ENCODE assay signal across 35 mouse cellular contexts in genomic region chr16:9439891-9440290, GRCm38 (mm10).
"Had no signal": no experiment of that assay in that cellular context is flagged by ENCODE, and none has a peak within 500 bp of the region (broad histone marks: within the 10 kb centered on the region; RNA-seq: fewer than 3 reads in every experiment).

No protein-coding gene starts in this region.

- DNase-seq: heart, adult 2 months; heart, postnatal 10 days; heart, postnatal 14 days; heart, postnatal 36 days; heart, postnatal 4 days; kidney, adult 18-20 months; kidney, adult 2 months; kidney, adult 8-10 months; kidney, adult 9 months; kidney, postnatal 10 days; kidney, postnatal 14 days; kidney, postnatal 25 days; kidney, postnatal 36 days; kidney, postnatal 4 days; layer of hippocampus, adult 9-11 months; layer of hippocampus, postnatal 36 days had no signal

- H3K27me3 ChIP-seq: heart, embryonic 12.5 days; heart, embryonic 13.5 days; heart, embryonic 15.5 days; intestine, embryonic 15.5 days; kidney, embryonic 15.5 days had no signal

- H3K4me3 ChIP-seq: heart, adult 2 months; heart, embryonic 10.5 days; heart, embryonic 12.5 days; heart, embryonic 13.5 days; heart, embryonic 15.5 days; hindbrain, embryonic 10.5 days; hindbrain, embryonic 12.5 days; hindbrain, embryonic 13.5 days; hindbrain, embryonic 15.5 days; intestine, embryonic 15.5 days; kidney, embryonic 15.5 days; layer of hippocampus, adult 2 months had no signal

- H3K4me1 ChIP-seq: heart, embryonic 10.5 days; heart, embryonic 12.5 days; heart, embryonic 13.5 days; heart, embryonic 15.5 days; hindbrain, embryonic 12.5 days; hindbrain, embryonic 13.5 days; hindbrain, embryonic 15.5 days; intestine, embryonic 15.5 days; kidney, embryonic 15.5 days had no signal

- ATAC-seq: hindbrain, embryonic 16.5 days; hindbrain, postnatal 0 days; inflammation-experienced regulatory T-cells, adult 6 months; intestine, embryonic 15.5 days; intestine, embryonic 16.5 days; intestine, postnatal 0 days had no signal

- H3K36me3 ChIP-seq: heart, embryonic 10.5 days; heart, embryonic 12.5 days; heart, embryonic 13.5 days; heart, embryonic 15.5 days; hindbrain, embryonic 10.5 days; hindbrain, embryonic 12.5 days; hindbrain, embryonic 13.5 days; hindbrain, embryonic 15.5 days; intestine, embryonic 15.5 days; kidney, embryonic 15.5 days had no signal

- H3K4me2 ChIP-seq: heart, embryonic 11.5 days; heart, embryonic 12.5 days; heart, embryonic 13.5 days; heart, embryonic 15.5 days; hindbrain, embryonic 12.5 days; hindbrain, embryonic 13.5 days; hindbrain, embryonic 14.5 days; hindbrain, embryonic 15.5 days; intestine, embryonic 15.5 days; kidney, embryonic 15.5 days had no signal

- H3K9ac ChIP-seq: heart, embryonic 12.5 days; heart, embryonic 13.5 days; heart, embryonic 15.5 days; hindbrain, embryonic 12.5 days; hindbrain, embryonic 13.5 days; hindbrain, embryonic 14.5 days; hindbrain, embryonic 15.5 days; intestine, embryonic 15.5 days; kidney, embryonic 15.5 days had no signal

- H3K27ac ChIP-seq: heart, adult 2 months; heart, embryonic 10.5 days; heart, embryonic 13.5 days; heart, embryonic 15.5 days; hindbrain, embryonic 10.5 days; hindbrain, embryonic 12.5 days; hindbrain, embryonic 13.5 days; hindbrain, embryonic 14.5 days; hindbrain, embryonic 15.5 days; hindbrain, postnatal 0 days; intestine, embryonic 15.5 days; kidney, embryonic 15.5 days; kidney, postnatal 0 days; layer of hippocampus, adult 2 months had no signal

- H3K9me3 ChIP-seq: heart, embryonic 10.5 days; heart, embryonic 12.5 days; heart, embryonic 13.5 days; heart, embryonic 15.5 days; hindbrain, embryonic 10.5 days; hindbrain, embryonic 12.5 days; hindbrain, embryonic 15.5 days; intestine, embryonic 15.5 days; kidney, embryonic 15.5 days had no signal
